Comparison of ENCODE assay signal across 15 mouse cellular contexts in the genomic region with DNA sequence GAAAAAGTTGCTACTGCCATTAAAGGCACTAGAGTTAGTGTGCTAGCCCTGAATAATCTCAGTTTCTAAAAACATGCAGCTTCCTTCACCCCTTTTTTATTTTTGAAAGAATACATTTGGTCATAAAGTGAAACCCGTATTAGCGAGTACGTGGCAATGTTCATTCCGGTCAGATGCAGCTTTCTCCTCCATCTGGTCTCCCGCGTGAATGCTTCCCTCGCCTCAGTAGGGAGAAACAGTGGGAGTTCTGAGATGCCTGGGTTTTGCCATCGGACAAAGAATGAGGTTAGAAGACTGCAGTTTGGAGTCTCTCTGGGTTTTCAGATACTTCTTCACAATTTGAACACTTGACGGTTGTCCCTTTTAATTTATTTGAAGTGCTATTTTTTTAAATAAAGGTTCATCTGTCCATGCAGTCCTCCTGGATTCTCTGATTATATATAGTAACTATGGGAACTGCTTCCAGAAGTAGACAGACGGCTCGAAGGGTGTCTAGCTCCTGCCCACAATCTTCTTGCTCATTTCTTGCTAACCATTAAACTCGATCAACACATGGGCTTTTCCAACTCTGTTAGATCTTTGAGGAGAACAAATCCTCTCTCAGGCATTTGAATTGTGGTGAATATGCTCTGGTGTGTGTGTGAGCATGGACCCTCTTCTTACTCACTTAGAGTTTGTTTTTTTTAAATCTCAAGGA. TPM values are rescaled to one million over a fixed set of nuclear protein-coding genes. Genes with fewer than 3 reads are reported as not detected.
A peak's percentile ranks its signal among the peaks of the same experiment; 100 is the strongest.
DNase-seq lines count a peak whose midpoint lies in the region; ATAC-seq and TF ChIP-seq lines count a peak whose summit lies in the region.
"Had no signal": no experiment of that assay in that cellular context is flagged by ENCODE, and none has a peak within 500 bp of the region (broad histone marks: within the 10 kb centered on the region; RNA-seq: fewer than 3 reads in every experiment).

No protein-coding gene starts in this region.

- WGBS in intestine, postnatal 0 days: 88% methylated on average over 12 of the region's 12 CpGs

- no peaks in the 10 kb centered on the region for H3K27me3 ChIP-seq in intestine, postnatal 0 days (replicated peaks; ENCODE audit: control insufficient read depth, insufficient read depth, low read length)
- H3K27me3 ChIP-seq: hindbrain, embryonic 15.5 days; kidney, embryonic 15.5 days; midbrain, embryonic 12.5 days had no signal

- peak overlapping the region; percentile 80 for H3K27ac ChIP-seq in gastrocnemius, adult 2 months
- peak overlapping the region; percentile 87 for H3K27ac ChIP-seq in embryonic fibroblast, embryonic 13.5 days (ENCODE audit: insufficient read depth, low read length)
- H3K27ac ChIP-seq in intestine, postnatal 0 days (ENCODE audit: low read depth, low read length): no peak overlapping the region
- H3K27ac ChIP-seq: hindbrain, embryonic 15.5 days; kidney, embryonic 15.5 days; layer of hippocampus, adult 2 months; midbrain, embryonic 12.5 days; stomach, postnatal 0 days had no signal

- H3K9ac ChIP-seq in intestine, postnatal 0 days (ENCODE audit: low read depth, low read length): no peak overlapping the region
- H3K9ac ChIP-seq: hindbrain, embryonic 15.5 days; kidney, embryonic 15.5 days; midbrain, embryonic 12.5 days had no signal

- TF ChIP-seq POLR2A in embryonic fibroblast, embryonic 13.5 days (IDR thresholded peaks at IDR 0.05; ENCODE audit: low read depth, low read length): no peak

- peaks cover 23% of the 10 kb centered on the region for H3K4me1 ChIP-seq in embryonic fibroblast, embryonic 13.5 days (ENCODE audit: control insufficient read depth, insufficient read depth, low read length)
- H3K4me1 ChIP-seq in intestine, postnatal 0 days (replicated peaks; ENCODE audit: control insufficient read depth, insufficient read depth, low read length): no peaks in the 10 kb centered on the region; the same call in 1 of the 2 replicates
- H3K4me1 ChIP-seq: hindbrain, embryonic 15.5 days; midbrain, embryonic 12.5 days had no signal

- H3K4me2 ChIP-seq in intestine, postnatal 0 days (replicated peaks; ENCODE audit: low read depth): no peak overlapping the region
- H3K4me2 ChIP-seq: hindbrain, embryonic 15.5 days; kidney, embryonic 15.5 days; midbrain, embryonic 12.5 days had no signal

- no peaks in the 10 kb centered on the region for H3K9me3 ChIP-seq in intestine, postnatal 0 days (ENCODE audit: control insufficient read depth)
- H3K9me3 ChIP-seq: hindbrain, embryonic 15.5 days; kidney, embryonic 15.5 days; midbrain, embryonic 12.5 days had no signal

- peaks cover 61% of the 10 kb centered on the region for H3K36me3 ChIP-seq in intestine, postnatal 0 days (ENCODE audit: control insufficient read depth, insufficient read depth)

- no peak for TF ChIP-seq CTCF in gastrocnemius, adult 2 months (IDR thresholded peaks at IDR 0.05)
- no peak for TF ChIP-seq CTCF in embryonic fibroblast, embryonic 13.5 days (IDR thresholded peaks at IDR 0.05; ENCODE audit: borderline replicate concordance, insufficient read depth, low read length)
- TF ChIP-seq CTCF in intestine, postnatal 0 days (IDR thresholded peaks at IDR 0.05; ENCODE audit: low read depth): no peak

- peak overlapping the region; percentile 21 for H3K4me3 ChIP-seq in gastrocnemius, adult 2 months
- H3K4me3 ChIP-seq in embryonic fibroblast, embryonic 13.5 days (ENCODE audit: insufficient read depth, low read length): no peak overlapping the region
- H3K4me3 ChIP-seq in intestine, postnatal 0 days (ENCODE audit: low read depth, low read length): no peak overlapping the region
- H3K4me3 ChIP-seq: hindbrain, embryonic 15.5 days; kidney, embryonic 15.5 days; layer of hippocampus, adult 2 months; midbrain, embryonic 12.5 days had no signal

- DNase-seq in gastrocnemius, adult 2 months: no peak
- DNase-seq in gastrocnemius, adult 18-20 months (ENCODE audit: low spot score): no peak
- DNase-seq in left cerebral cortex, postnatal 36 days (ENCODE audit: low spot score in 2 of 2): peak; percentile 19 to 25
- no peak for DNase-seq in left cerebral cortex, postnatal 10 days (ENCODE audit: extremely low spot score in 1 of 2, low spot score in 2 of 2)
- DNase-seq in cerebellum, postnatal 10 days: peak; percentile 24 to 38
- DNase-seq in testis, postnatal 14 days (ENCODE audit: low spot score): no peak
- DNase-seq: spleen, adult 18-20 months had no signal

- no peak for ATAC-seq in intestine, postnatal 0 days

- intact Hi-C loops in gastrocnemius, adult 2 months (cut with DNase I): loop anchor here (5.0 kb wide), 1 partner anchor 50 kb away; no protein-coding TSS in a partner anchor
- intact Hi-C loops in left cerebral cortex, postnatal 36 days (cut with DNase I): no loop called here
- intact Hi-C loops in left cerebral cortex, postnatal 10 days (cut with DNase I): no loop called here

RNA-seq across cellular contexts. Expression of a gene that starts 10.5 kb away (rescaled TPM):
- total RNA-seq in gastrocnemius, adult 2 months (2021): 10 to 100 TPM in 1 of 2 experiments, 1 to 10 TPM in 1; 5.9 to 17.6 TPM
- total RNA-seq in gastrocnemius, adult 18-20 months (2021): 1 to 10 TPM; 7.5 to 8.5 TPM
- 10 to 100 TPM in 1 of 2 experiments, 1 to 10 TPM in 1; 4.8 to 10.1 TPM for total RNA-seq in left cerebral cortex, postnatal 36 days (2021)
- total RNA-seq in left cerebral cortex, postnatal 10 days (2021): 10 to 100 TPM in 1 of 2 experiments, 1 to 10 TPM in 1; 8.5 to 11.2 TPM
- 144 and 150 TPM in 2 replicates for polyA plus RNA-seq in embryonic fibroblast, embryonic 13.5 days (2011; ENCODE audit: insufficient read length, low read depth, missing spikeins)
- 1.7 TPM in 2 replicates for polyA plus RNA-seq in intestine, postnatal 0 days (2015; fragmentation: Nextera tagmentation; extraction: Ambion mirVana)
- total RNA-seq: MEL had no signal

Comparison
In these comparisons a context has a peak if more than half of its experiments do, and no peak if none do; other contexts are left out.
1. DNase-seq: peak in left cerebral cortex, postnatal 36 days (2 of 2) and cerebellum, postnatal 10 days (2 of 2); none in gastrocnemius, adult 2 months (single experiment), gastrocnemius, adult 18-20 months (single experiment), left cerebral cortex, postnatal 10 days (0 of 2) and testis, postnatal 14 days (single experiment).